Mouse (Mus musculus) hindbrain, embryonic 10.5 days (tissue): ENCODE data around the gene Mrpl53. TPM values are rescaled to one million over a fixed set of nuclear protein-coding genes. Genes with fewer than 3 reads are reported as not detected.

Experiments used
- DNase-seq: peaks from one replicate; pipeline ENCODE4 v3.0.0-alpha.2; 2017; ENCODE audit warnings: low spot score
- H3K27ac ChIP-seq: fragments of 300-500 bp; sonication (generic); 2 replicates; pipeline ENCODE4 v1.5.1; 2016; ENCODE audit warnings: mild to moderate bottlenecking, moderate library complexity
- H3K27me3 ChIP-seq: fragments of 300-500 bp; sonication (generic); 2 replicates; pipeline ENCODE4 v1.6.1; 2016; ENCODE audit warnings: mild to moderate bottlenecking; ENCODE audit not compliant: poor library complexity, insufficient read depth, severe bottlenecking
- H3K36me3 ChIP-seq: fragments of 300-500 bp; sonication (generic); 2 replicates; pipeline ENCODE4 v1.6.1; 2016; ENCODE audit warnings: mild to moderate bottlenecking, moderate library complexity
- H3K4me1 ChIP-seq: fragments of 300-500 bp; sonication (generic); replicated peaks from 2 replicates; pipeline ENCODE4 v1.6.1; 2016; ENCODE audit warnings: mild to moderate bottlenecking
- H3K4me3 ChIP-seq: fragments of 300-500 bp; sonication (generic); 2 replicates; pipeline ENCODE4 v1.5.1; 2016; ENCODE audit warnings: mild to moderate bottlenecking, moderate library complexity
- H3K9me3 ChIP-seq: fragments of 300-500 bp; sonication (generic); 2 replicates; pipeline ENCODE4 v1.6.1; 2016; ENCODE audit warnings: mild to moderate bottlenecking, moderate library complexity
- WGBS: fragments of 180-500 bp; shearing (Covaris S2); methylation state at CpG from one replicate; pipeline ENCODE4 v1.1.7; 2016; 5-methylcytosine and 5-hydroxymethylcytosine counted together
- polyA plus RNA-seq: library from polyadenylated mRNA; unstranded; fragments of >200 nt; fragmentation: Nextera tagmentation; extraction: Ambion mirVana; gene quantifications from 2 replicates; pipeline ENCODE4 v1.2.1, GENCODE M21; 2016

Mrpl53 gene
- polyA plus RNA-seq, 1 experiment from 2014 or later = 151 TPM

DNA sequence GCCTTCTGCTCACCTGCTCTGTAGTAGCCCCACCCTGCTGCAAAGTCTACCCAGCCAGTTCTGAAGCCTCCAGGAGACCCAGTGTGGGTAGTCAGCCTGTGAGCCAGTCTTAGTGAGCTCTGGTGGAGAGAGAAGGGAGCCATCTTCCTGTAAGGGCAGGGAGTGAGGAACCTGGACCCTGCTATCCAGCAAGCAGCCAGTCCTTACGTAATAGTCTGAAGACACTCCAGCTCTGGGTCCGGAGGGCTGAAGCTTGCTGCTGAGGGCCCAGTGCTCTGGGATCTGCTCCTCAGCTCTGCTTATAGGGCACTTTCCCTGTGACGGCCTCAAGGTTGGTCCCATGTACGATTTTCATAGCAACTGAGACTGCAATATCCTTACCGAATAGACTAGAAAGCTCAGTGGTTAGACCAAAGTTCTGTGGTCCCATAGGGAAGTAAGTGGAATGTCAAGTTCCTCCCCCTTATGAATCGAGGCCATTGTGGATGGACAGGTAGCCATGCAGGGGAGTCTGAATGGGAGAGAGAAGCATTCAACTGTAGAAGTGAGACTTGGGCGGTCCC, 26.2 kb downstream of the Mrpl53 start, which contains the start of gene Rtkn:
Gene Rtkn, plus strand, starts transcription at position 513 of the 563 bp plus-strand sequence.
- WGBS = 53% methylated on average over 7 of the region's 7 CpGs
- peaks cover 10% of the 10 kb centered on the region; the same call in 1 of the 2 replicates for H3K36me3 ChIP-seq

DNA sequence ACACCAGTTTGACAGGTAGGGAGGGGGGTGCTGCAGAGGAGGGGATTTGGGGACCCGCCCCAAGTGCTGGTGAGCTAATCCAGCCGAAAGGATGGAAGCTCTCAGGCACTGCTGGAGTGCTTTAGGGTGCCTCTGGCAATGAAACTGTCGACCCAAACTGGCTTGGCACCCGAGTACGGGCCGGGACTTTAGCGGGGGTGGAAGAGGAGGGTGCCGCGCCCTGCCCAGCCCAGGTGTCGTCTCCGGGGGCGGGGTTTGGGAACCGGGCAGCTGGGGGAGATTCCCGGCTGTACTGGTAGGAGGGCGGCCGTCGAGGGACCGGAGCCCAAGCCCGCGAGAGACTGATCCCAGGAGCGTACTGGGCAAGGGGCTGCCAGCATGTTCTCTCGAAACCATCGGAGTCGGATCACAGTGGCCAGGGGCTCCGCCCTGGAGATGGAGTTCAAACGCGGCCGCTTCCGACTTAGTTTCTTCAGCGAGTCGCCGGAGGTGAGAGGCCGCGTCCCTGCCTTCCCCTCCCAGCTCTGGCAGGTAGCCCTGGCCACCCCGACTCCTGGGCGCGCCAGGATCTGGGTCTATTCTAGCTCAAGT, 26.8 kb downstream of the Mrpl53 start:
- DNase-seq = peak; percentile 49
- peak overlapping the region; percentile 100 for H3K27ac ChIP-seq
- peaks cover 11% of the 10 kb centered on the region; the same call in 1 of the 2 replicates for H3K36me3 ChIP-seq
- peaks cover 15% of the 10 kb centered on the region for H3K27me3 ChIP-seq
- H3K9me3 ChIP-seq = no peaks in the 10 kb centered on the region
- WGBS = 2% methylated on average over 37 of the region's 37 CpGs
- peaks cover 63% of the 10 kb centered on the region for H3K4me1 ChIP-seq
- peak overlapping the region; percentile 84 for H3K4me3 ChIP-seq

More for the DNA sequence above, 26.2 kb downstream of the Mrpl53 start, which contains the start of gene Rtkn:
- H3K4me1 ChIP-seq = peaks cover 60% of the 10 kb centered on the region
- H3K4me3 ChIP-seq = peak within 1 kb of the TSS; percentile 84
- no peaks in the 10 kb centered on the region for H3K9me3 ChIP-seq
- peaks cover 15% of the 10 kb centered on the region for H3K27me3 ChIP-seq
- DNase-seq = no peak
- peak within 1 kb of the TSS; percentile 100 for H3K27ac ChIP-seq

DNA sequence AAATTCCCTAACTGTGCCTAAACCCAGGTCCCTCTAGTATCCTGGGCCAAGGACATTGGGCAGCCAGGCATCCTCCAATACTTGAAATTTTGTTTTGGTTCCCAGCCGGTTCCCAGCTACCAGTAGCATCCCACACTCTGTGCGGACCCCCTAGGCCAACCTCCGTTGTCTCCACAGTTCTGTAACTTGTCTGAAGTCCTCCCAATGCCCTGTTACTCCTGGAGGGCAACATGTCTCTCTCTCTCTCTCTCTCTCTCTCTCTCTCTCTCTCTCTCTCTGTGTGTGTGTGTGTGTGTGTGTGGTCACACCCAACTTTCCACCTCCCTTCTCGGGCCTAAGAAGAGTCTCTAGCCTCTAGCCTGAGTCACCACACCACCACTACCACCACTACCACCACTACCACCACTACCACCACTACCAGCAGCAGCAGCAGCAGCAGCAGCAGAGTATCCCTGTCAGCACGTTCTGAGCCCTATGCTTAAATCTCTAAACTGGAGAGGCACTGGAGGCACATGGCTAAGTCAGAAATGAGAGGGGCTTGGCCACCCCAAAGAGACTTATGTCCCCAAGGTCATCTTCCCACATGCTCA, 27.5 kb downstream of the Mrpl53 start:
- peaks cover 11% of the 10 kb centered on the region; the same call in 1 of the 2 replicates for H3K36me3 ChIP-seq
- peak overlapping the region; percentile 84 for H3K4me3 ChIP-seq
- peak overlapping the region; percentile 100 for H3K27ac ChIP-seq
- WGBS = 5% methylated on average over 5 of the region's 5 CpGs
- DNase-seq = no peak
- H3K4me1 ChIP-seq = peaks cover 71% of the 10 kb centered on the region
- peaks cover 18% of the 10 kb centered on the region for H3K27me3 ChIP-seq
- no peaks in the 10 kb centered on the region for H3K9me3 ChIP-seq

DNA sequence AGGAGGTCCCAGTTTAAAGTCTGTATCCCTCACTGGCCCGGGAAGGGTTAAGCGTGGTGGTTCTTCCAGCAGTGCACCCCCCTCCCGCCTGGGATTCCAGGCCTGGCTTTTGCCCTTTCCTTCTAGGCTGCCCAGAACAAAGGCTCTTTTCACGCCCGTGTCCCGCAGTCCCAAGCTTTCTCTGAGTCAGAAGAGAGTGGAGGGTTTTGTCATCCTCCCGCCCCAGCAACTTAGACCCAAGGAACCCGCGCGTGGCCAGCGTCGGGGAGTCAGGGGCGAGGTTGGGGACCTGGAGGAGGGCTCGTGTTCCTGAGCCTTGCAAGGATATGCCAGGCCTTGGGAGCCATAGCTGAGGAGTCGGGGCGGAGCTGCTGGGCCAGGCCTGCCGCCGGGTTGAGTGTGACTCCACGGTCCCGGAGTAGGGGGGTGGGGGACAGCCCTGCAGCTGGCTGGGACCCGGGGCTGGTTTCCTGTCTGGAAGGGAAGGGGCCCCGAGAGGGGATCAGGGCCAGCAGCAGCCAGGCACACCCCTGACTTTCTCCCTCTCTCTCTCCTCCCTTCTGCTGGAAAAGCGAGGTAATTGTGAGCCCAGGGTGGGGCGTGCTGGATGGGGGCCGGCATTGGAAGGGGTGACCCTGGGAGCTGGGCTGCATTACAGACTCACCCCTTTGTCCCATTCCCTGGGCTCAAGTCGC, 28.2 kb downstream of the Mrpl53 start:
- peak overlapping the region; percentile 100 for H3K27ac ChIP-seq
- H3K27me3 ChIP-seq = peaks cover 25% of the 10 kb centered on the region
- under 1% methylated on average over 26 of the region's 26 CpGs for WGBS
- H3K36me3 ChIP-seq = peaks cover 11% of the 10 kb centered on the region; the same call in 1 of the 2 replicates
- no peaks in the 10 kb centered on the region for H3K9me3 ChIP-seq
- peak; percentile 92 for DNase-seq
- peaks cover 77% of the 10 kb centered on the region for H3K4me1 ChIP-seq
- H3K4me3 ChIP-seq = peak overlapping the region; percentile 84

DNA sequence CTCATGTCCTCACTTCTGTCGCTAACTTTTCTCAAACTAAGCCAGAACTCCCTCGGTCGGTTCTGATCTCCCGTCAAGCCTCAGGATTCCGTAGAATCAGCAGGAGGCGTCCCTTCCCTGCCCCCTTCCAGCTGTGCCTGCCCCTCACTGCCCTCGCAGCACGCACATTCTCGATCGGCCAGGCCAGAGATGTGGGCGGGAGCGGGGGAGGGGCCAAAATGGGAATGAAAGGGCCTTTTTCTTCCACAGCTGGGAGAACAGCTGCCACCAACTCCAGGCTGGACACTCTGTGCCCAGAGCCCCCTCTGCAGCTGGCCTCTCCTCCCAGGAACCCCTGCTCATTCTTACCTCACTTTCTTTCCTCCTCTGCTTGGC, 28.7 kb downstream of the Mrpl53 start:
- Histone ChIP-seq H3K27me3 (peaks cover 28% of the 10 kb centered on the region), H3K9me3 (no peaks in the 10 kb centered on the region), H3K36me3 (peaks cover 11% of the 10 kb centered on the region; the same call in 1 of the 2 replicates), H3K27ac (peak overlapping the region; percentile 100), H3K4me1 (peaks cover 82% of the 10 kb centered on the region), H3K4me3 (peak overlapping the region; percentile 84)
- DNase-seq = peak; percentile 93
- WGBS = under 1% methylated on average over 12 of the region's 12 CpGs

DNA sequence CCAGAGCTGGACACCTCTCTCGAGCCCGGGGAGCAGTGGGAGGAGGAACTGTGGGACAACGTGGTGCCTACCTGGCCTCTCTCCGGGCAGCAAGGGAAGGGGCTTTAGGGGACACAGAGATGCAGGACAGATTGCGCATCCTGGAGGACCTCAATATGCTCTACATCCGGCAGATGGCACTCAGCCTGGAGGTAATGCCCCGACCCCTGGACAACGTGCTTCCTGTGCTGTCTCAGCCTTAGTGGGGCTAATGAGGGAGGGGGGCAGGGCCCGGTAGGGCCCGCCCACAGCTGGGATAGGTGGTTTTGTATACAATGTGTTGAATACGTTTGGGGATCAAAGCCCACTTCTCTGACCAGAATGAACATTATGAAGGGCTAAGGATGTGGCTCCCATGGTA, 29.2 kb downstream of the Mrpl53 start:
- Histone ChIP-seq H3K27me3 (peaks cover 28% of the 10 kb centered on the region), H3K36me3 (peaks cover 11% of the 10 kb centered on the region; the same call in 1 of the 2 replicates)
- peak; percentile 76 for DNase-seq

DNA sequence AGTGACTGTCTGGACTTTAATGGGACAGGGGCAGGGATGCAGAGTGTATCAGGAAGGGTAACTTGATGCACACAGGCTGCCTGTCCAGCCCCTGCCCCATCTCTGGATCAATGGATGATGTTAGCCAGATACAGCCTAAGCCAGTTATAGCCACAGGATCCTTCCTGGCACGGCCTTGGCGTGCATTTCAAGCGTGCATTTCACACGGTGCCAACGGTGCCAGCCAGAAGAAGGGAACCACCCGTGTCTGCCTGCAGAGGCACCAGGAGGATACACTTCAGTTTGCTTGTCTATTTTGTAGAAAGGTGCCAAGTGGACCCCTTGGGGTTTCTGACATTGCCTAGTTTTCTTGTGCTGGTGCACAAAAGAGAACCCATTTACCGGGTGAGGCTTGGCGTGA, 31.2 kb downstream of the Mrpl53 start:
- peaks cover 11% of the 10 kb centered on the region; the same call in 1 of the 2 replicates for H3K36me3 ChIP-seq
- no peak for DNase-seq
- H3K9me3 ChIP-seq = no peaks in the 10 kb centered on the region
- H3K4me3 ChIP-seq = no peak overlapping the region
- peaks cover 23% of the 10 kb centered on the region for H3K27me3 ChIP-seq
- H3K4me1 ChIP-seq = peaks cover 79% of the 10 kb centered on the region
- 95% methylated on average over 8 of the region's 8 CpGs for WGBS
- no peak overlapping the region for H3K27ac ChIP-seq

More for the DNA sequence above, 29.2 kb downstream of the Mrpl53 start:
- no peaks in the 10 kb centered on the region for H3K9me3 ChIP-seq
- H3K4me1 ChIP-seq = peaks cover 87% of the 10 kb centered on the region
- H3K4me3 ChIP-seq = peak overlapping the region; percentile 84
- WGBS = under 1% methylated on average over 11 of the region's 11 CpGs
- H3K27ac ChIP-seq = peak overlapping the region; percentile 100

DNA sequence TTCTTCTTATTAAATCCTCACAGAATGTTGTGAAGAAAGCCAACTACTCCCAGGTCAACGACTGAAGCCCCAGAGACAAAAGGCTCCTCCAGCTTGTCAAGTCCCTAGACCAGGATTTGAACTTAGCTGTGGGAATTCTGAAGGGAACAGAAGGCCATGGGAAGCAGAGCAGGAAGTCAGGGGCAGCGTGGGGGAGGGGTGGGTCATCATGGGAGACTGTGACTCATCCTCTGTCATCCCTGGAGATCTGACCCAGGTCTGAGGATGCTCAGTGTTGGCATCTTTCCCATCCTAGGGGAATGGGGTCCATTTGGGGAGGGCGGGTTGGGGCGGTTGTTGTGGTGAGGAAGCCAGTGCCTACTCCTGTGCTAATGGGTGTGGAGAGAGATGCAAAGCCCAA, 32.8 kb downstream of the Mrpl53 start:
- Histone ChIP-seq H3K4me1 (peaks cover 69% of the 10 kb centered on the region), H3K27ac (peak overlapping the region; percentile 76), H3K4me3 (peak overlapping the region; percentile 52), H3K36me3 (peaks cover 13% of the 10 kb centered on the region), H3K9me3 (no peaks in the 10 kb centered on the region), H3K27me3 (peaks cover 12% of the 10 kb centered on the region)
- 26% methylated on average over 4 of the region's 4 CpGs for WGBS
- DNase-seq = no peak

DNA sequence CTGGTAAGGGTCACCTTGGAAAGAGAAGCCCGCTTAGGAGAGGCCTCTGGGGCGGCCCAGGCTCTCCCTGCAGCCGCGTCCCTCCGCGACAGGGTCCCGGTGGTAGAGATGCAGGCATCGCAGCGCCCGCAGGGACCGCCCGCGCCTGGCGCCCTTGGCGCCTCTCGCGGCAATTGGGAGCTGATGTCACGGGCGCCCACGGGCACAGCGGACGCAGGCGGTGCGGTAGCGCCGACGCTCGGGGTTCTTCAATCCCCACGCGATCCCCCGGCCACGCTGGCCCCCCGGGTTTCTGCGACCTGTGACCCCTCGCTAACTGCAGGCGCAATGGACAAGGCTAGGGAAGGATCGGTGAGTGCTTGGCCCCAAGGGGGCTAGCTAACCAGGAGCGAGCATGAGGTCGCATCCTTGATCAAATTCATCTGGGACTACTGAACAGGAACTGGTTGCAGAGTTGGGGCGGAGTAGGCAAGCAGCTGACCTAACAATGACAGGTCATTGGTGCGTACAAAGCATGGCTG, 33.4 kb downstream of the Mrpl53 start:
- H3K36me3 ChIP-seq = peaks cover 20% of the 10 kb centered on the region
- 2% methylated on average over 41 of the region's 41 CpGs for WGBS
- peak overlapping the region; percentile 76 for H3K27ac ChIP-seq
- H3K9me3 ChIP-seq = no peaks in the 10 kb centered on the region
- peaks cover 69% of the 10 kb centered on the region for H3K4me1 ChIP-seq
- DNase-seq = peak; percentile 46
- H3K4me3 ChIP-seq = peak overlapping the region; percentile 52
- peaks cover 12% of the 10 kb centered on the region for H3K27me3 ChIP-seq

DNA sequence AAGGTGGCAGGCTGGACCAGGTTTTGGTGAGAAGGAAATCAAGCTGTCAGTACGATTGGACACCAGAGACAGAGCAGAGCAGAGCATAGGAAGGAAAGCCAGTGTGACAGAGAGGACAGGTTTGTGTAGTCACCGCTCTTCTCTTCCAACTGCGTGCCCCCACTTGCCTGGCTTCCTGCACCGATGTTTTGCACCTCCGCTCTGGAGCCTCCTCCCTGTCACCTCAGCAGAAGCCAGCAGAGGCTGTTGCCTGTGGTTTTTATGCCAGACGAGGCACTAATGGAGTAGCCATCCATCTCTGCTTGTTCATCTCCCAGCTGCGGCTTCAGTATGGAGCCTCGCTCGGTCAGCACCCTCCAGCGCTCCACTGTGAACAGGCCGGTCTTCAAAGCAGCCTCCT, 34.0 kb downstream of the Mrpl53 start:
- Histone ChIP-seq H3K4me3 (peak overlapping the region; percentile 52; the same call in 1 of the 2 replicates), H3K27me3 (peaks cover 12% of the 10 kb centered on the region), H3K36me3 (peaks cover 26% of the 10 kb centered on the region), H3K27ac (peak overlapping the region; percentile 43; the same call in 1 of the 2 replicates), H3K4me1 (peaks cover 64% of the 10 kb centered on the region), H3K9me3 (no peaks in the 10 kb centered on the region)
- DNase-seq = no peak
- WGBS = 55% methylated on average over 11 of the region's 11 CpGs

DNA sequence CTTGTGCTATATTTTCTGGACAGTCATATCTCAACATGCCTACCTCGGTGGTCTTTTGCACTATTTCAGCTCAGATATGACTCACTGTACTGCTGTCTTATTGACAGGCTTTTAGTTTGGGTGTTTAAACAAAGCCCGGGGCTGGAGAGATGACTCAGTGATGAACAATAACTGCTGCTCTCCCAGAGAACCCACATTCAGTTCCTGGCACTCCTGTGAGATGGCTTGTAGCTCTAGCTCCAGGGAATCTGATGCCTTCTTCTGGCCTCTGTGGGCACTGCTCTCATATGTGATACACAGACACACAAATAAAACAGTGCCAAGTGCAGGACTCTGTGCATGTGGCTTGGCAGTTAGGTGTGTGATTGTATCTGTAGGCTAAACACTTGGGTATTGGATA, 36.4 kb downstream of the Mrpl53 start:
- Histone ChIP-seq H3K27ac (no peak overlapping the region), H3K36me3 (peaks cover 38% of the 10 kb centered on the region), H3K4me3 (no peak overlapping the region), H3K4me1 (peaks cover 41% of the 10 kb centered on the region), H3K27me3 (peaks cover 12% of the 10 kb centered on the region), H3K9me3 (no peaks in the 10 kb centered on the region)
- DNase-seq = no peak
- WGBS = 88% methylated on average over 2 of the region's 2 CpGs

DNA sequence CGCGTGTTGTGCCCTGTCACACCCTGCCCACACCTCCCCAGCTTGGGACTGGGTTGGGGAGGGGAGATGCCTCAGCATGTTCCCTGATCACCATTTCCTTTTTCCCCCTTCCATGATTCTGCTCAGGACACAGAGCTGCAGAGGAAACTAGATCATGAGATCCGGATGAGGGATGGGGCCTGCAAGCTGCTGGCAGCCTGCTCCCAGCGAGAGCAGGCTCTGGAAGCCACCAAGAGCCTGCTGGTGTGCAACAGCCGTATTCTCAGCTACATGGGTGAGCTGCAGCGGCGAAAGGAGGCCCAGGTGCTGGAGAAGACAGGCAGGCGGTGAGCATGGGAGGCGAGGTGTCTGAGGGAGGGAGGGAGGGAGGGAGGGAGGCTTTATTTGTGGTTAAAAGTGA, 37.0 kb downstream of the Mrpl53 start:
- DNase-seq = no peak
- Histone ChIP-seq H3K4me1 (peaks cover 43% of the 10 kb centered on the region), H3K27ac (0 out of 2 replicates have a peak overlapping the region, but pooled peaks have one; percentile 2), H3K9me3 (no peaks in the 10 kb centered on the region), H3K4me3 (no peak overlapping the region), H3K27me3 (peaks cover 12% of the 10 kb centered on the region), H3K36me3 (peaks cover 44% of the 10 kb centered on the region)
- 82% methylated on average over 9 of the region's 9 CpGs for WGBS
